Mouse (Mus musculus) T-cell, adult 2 months (primary cell): ENCODE data around the gene Plin4.

ENCODE experiments used
- DNase-seq: peaks from one replicate; pipeline ENCODE4 v3.0.0; 2022; ENCODE audit warnings: low spot score

The Plin4 gene

GRCm38 (mm10) chr17:56057381-56058120, 52.1 kb downstream of the Plin4 start:
- no peak for DNase-seq

GRCm38 (mm10) chr17:56055945-56056678, 53.5 kb downstream of the Plin4 start:
- no peak for DNase-seq

GRCm38 (mm10) chr17:56054938-56055337, 54.7 kb downstream of the Plin4 start:
- DNase-seq: no peak

GRCm38 (mm10) chr17:56051369-56051768, 58.2 kb downstream of the Plin4 start:
- no peak for DNase-seq
